Mouse (Mus musculus): ENCODE data around the gene Slc25a17.

The Slc25a17 gene

DNA sequence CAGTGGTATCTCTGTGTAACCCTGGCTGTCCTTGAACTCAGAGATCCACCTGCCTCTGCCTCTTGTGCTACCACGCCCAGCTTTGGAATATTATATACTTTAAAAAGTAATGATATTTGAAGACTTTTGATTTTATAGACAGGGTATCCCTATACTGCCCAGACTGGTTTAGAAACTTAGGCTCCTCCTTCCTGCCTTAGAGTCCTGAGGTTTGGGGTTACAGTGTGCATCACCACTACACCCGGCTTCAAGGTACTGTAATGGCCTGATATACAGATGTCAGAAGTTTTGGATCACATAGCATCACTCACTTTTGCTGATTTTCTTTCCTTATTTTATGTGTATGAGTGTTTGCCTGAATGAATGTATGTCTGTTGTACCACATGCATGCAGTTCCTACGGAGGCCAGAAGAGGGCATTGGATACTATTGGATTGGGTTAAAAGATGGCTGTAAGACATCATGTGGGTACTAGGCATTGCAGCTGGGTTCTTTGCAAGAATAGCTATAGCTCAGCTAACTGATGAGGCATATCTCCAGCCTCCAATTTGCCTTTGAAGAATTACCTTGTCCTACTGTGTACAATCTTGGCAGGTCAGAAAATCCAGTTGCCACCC, 5.4 kb downstream of the Slc25a17 start:
- peak; percentile 33 to 51 for DNase-seq (ENCODE audit: low spot score in 2 of 2)

DNA sequence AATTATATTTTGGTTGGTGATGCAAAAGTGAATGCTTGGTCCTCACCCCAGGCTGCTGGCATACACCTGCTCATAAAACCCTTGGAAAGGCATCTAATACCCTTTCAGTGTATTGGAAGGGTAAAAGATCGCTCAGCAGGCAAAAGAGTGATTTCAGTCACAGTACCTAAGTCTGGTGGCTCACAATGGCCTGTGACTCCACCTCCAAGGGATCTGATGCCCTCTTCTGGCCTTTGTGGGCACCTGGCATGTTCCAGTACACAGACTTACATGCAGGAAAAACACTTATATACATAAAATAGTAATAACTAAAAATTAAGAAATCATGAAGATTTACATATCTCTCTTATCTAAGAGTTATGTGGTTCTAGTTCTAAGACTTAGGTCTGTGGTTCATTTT, 8.0 kb downstream of the Slc25a17 start:
- DNase-seq (ENCODE audit: low spot score in 2 of 2), result no peak

DNA sequence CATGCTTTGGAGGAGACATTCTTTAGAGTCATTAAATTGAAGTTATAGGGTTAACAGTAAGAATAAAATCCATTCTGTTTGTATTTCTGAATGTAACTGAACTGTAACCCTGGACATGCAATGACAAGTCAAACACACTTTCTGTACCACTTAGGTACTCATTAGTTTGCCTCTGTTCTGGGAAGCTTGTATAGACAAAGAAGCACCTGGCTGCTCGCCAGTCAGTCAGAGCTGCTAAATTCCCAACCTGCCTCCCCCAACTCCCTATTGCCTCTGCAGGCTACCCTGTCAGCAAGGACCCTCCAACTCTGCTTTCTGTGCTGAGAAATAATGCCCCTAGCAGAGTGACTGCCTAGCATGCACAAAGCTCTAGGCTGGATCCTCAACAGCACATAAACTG, 10.2 kb downstream of the Slc25a17 start:
- DNase-seq (ENCODE audit: low spot score in 2 of 2), result no peak

DNA sequence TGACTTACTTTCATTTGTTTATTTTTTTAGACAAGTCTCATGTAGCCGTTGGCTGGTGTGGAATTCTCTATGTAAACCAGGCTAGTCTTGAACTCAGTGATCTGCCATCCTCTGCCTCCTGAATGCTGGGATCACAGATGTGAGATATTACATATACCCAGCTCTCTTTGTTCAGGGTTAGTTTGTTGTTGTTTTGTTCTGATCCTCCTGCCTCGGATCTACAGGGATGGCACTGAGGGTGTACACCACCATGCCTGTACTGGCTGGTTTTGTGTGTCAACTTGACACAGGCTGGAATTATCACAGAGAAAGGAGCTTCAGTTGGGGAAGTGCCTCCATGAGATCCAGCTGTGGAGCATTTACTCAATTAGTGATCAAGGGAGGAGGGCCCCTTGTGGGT, 12.2 kb downstream of the Slc25a17 start:
- DNase-seq (ENCODE audit: low spot score in 2 of 2), result no peak

DNA sequence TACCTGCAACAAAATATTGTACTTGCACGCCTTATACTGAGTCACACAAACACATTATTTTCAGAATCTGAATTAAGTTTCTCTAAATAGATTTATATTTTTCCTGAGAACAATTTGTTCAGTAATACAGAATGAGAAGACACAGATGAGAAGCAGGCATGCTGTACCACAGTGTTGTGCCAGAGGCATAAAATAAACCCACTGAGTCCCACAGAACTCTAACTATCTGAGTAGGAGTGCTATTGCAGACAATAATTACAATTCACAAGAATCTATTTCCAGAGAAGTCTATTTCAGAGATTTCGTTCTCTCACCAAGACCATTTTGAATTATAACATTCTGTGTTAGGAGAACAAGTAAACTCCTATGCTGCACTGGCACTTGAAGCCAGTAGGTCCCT, 13.1 kb downstream of the Slc25a17 start:
- no peak for DNase-seq (ENCODE audit: low spot score in 2 of 2)

DNA sequence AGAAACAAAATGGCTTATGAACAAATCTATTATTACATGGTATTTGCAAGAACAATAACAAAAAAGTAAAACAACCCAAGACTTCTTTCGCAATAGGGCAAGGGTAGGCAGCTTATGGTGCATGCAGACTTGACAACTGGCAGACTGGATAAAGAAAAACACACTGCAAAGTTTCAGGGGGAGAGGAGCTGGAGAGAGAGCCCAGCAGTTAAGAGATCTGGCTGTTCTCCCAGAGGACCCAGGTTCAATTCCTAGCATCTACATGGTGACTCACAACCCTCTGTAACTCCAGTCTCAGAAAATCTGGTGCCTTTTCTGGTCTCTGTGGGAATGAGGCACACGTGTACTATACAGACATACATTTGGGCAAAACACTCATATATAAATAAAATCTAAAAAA, 19.2 kb downstream of the Slc25a17 start:
- no peak for DNase-seq (ENCODE audit: low spot score in 2 of 2)

DNA sequence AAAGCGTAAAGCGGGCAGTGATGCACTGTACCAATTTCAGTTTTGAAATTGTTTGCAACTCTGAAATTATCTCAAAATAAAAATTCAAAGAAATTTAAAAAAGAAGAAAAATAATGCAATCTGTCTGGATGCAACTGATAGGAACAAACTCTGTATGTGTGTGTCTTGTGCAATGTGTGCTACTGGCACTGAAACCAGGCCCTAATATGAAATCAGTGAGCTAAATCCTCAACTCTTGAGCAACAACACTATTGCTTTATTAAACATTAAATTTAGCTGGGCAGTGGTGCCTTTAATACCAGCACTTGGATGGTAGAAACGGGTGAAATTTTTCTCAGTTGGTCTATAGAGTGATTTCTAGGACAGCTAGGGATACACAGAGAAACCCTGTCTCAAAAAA, 21.5 kb downstream of the Slc25a17 start:
- no peak for DNase-seq (ENCODE audit: low spot score in 2 of 2)

GRCm38 (mm10) chr15:81336466-81336865, 24.1 kb downstream of the Slc25a17 start:
- DNase-seq (ENCODE audit: low spot score in 2 of 2), result no peak

- DNase-seq (ENCODE audit: low spot score in 2 of 2), result no peak
Measured at GRCm38 (mm10) chr15:81332517-81332916, 28.1 kb downstream of the Slc25a17 start.

DNA sequence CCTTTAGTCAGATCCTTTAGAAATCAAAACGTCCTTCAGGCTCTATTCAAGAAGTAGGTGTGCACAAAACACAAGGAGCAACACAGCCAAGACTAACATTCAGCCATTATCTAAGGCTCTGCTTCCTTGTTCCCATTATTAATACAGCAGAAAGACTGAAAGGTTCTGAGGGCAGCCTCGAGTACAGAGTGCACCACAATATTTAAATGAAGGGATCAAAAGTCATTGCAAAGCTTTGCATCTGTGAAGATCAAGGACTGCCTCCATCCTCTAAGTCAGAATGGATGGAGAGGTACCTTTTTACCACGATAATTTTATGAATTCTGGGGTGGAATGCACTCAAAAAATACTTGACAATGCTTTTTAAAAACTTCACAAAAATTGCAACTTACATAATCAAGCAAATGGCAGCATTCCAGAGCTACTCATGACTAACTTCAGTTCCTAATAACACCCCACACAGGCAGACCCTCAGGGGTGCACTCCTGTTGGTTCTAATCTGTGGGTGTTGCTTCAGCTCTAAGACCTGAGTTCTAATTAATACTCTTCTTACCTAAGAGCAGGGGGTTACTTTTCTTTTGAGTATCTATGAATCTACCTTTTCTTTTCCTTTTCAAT, 29.7 kb downstream of the Slc25a17 start:
- no peak for DNase-seq (ENCODE audit: low spot score in 2 of 2)

GRCm38 (mm10) chr15:81329721-81330369, 30.8 kb downstream of the Slc25a17 start:
- DNase-seq (ENCODE audit: low spot score in 2 of 2), result no peak

DNA sequence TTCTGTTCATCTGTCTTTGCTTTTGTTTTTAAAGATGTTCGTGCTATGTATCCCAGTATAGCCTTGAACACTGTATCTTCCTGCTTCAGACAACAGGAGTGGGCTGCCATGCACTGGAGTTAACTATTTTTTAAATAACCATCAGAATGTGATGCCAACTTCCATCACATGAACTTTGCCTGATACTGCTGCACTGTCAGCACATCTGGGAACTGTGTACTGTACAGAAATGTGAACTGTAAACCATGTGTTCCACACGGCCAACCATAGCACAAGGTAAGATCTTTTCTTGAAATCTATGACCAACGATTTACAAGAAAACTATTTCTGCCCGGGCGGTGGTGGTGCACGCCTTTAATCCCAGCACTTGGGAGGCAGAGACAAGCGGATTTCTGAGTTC, 33.1 kb downstream of the Slc25a17 start:
- no peak for DNase-seq (ENCODE audit: low spot score in 2 of 2)

DNA sequence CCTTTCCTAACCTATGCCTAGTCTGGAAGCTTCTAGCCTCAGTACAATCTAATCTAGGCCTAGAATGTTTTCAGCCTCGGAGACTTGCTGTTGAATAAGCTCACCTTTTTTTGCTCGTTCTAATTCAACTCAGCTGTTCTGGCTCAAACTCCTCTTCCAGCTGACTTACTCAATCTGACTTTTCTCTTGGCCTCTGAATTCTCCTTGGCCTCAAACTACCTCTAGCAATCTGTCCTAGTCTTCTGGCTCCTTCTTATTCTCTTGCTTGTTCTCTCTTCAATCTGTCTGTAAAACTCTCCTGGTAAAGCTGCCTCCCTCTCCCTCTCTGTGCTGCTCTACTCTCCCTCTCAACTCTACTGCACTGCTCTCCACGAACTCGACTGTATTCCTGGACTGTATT, 35.6 kb downstream of the Slc25a17 start:
- no peak for DNase-seq (ENCODE audit: low spot score in 2 of 2)

DNA sequence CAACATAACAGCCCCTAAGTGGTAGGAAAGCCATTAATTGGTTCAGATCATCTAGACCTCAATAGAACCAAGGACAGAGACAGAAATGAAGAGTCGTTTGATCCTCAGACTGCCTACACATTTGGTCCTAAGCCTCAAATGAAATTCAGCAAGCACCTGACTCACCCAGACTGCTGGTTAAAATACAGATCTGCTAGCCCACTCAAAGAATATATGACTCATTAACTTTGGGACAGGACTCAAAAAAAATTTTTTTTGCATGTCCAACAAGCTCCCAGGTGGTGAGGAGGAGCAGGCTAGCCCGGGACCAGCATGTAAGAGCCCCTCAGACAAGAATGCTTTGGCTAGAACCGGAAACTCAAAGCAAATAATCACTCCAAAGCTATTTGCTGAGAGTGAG, 40.5 kb downstream of the Slc25a17 start:
- DNase-seq (ENCODE audit: low spot score in 2 of 2), result no peak

- no peak for DNase-seq (ENCODE audit: low spot score in 2 of 2)
Measured at GRCm38 (mm10) chr15:81319462-81319861, 41.1 kb downstream of the Slc25a17 start.

DNA sequence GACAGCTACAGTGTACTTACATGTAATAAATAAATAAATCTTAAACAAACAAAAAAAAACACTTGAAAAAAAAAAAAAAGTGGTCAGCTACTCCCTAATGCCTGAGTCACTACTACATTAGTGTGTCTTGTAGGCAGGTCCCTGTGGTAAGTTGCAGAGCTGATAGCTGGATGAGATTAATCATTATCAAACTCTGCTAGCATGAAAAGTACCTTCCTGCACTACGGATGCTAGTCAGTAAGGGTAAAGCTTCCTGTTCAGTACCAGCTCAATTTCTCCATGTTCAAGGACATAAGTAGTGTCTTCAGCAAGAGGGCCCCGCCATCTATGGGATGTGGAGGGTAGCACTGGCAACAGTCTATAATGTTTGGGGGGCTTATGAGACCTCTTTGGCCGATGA, 46.7 kb downstream of the Slc25a17 start:
- DNase-seq (ENCODE audit: low spot score in 2 of 2), result no peak

DNA sequence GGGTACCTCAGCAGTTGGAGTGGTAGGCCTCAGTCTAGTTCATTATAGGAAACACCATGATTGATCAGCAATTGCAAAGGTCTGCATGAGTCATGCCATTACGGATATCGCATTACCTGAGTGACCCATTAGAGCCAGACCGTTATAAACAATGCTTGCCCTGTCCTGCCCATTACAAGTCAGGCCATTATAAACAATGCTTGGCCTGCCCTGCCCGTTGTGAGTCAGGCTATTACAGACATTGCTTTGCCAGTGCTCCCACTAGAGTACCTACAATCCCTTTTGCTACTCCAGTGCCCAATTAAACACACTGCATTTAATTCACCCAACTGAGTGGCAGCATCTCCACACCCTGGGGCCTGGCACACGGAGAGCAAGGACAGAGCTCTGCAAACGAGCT, 49.6 kb downstream of the Slc25a17 start:
- no peak for DNase-seq (ENCODE audit: low spot score in 2 of 2)

GRCm38 (mm10) chr15:81310353-81310752, 50.3 kb downstream of the Slc25a17 start:
- no peak for DNase-seq (ENCODE audit: low spot score in 2 of 2)

DNA sequence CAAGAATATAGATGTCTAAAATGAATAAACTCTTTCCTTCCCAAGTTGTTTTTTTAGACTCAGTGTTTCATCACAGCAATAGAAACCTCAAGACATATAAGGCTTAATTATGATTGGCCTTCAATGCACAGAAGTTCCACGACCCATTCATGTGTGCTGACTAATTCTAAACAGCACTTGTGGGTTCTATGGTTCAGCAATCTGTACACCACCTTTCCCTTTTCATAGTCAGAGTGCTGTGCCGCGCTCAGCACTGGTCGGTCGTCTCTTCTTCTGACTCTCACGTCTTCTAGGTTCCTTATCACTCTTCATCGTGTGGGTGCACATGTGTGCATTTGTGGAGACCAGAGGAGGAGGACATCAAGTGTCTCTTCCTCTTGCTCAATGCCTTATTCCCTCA, 52.6 kb downstream of the Slc25a17 start:
- DNase-seq (ENCODE audit: low spot score in 2 of 2), result no peak

DNA sequence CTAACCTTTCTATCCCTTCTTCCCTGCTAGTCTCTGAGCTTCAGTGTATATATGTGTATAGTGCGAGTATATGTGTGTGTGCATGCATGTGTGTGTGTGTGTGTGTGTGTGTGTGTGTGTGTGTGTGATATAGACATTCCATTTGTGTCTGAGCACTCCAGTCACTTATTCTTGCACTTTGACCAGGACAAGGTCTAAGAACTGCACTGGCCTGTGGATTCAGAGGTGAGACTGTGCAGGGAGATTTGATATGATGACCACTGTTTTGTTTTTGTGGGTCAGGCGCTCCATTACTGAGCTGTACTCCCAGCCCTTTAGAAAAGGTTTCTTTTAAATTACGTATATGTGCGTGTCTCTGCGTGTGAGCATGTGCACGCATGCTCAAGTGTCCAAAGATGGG, 54.1 kb downstream of the Slc25a17 start:
- DNase-seq (ENCODE audit: low spot score in 2 of 2), result no peak

GRCm38 (mm10) chr15:81305035-81305434, 55.6 kb downstream of the Slc25a17 start:
- no peak for DNase-seq (ENCODE audit: low spot score in 2 of 2)

- no peak for DNase-seq (ENCODE audit: low spot score in 2 of 2)
Measured at GRCm38 (mm10) chr15:81304006-81304405, 56.6 kb downstream of the Slc25a17 start.

DNA sequence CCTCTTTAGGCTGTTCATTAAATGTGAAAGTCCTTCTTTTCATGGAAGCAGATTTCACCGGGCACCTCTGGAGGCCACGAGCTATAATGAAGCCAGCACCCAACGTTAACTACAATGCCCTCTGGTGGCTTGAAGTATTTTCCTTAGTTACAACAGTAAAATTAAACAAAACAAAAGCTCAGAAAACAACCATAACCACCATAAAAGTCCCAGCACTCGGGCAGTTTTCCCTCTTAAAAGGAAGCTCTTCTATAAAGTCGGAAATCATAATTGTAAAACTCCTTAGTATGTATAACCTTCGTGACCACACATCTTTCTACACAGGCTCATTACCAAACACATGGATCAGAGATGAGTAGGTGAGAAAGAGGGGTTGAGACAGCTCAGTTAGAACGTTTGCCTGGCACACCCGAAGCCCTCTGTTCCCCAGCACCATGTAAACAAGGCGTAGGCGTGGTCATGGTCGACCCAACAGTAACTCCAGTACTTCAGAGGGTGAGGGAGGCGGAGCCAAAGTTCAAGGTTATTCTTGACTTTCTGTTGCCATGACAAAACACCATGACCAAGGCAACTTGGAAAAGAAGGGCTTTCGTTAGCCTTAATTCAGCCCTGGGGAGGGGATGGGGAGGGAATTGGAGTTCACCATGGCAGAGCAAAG, 58.3 kb downstream of the Slc25a17 start:
- DNase-seq (ENCODE audit: low spot score in 2 of 2), result peak; percentile 25 to 32
